Mouse (Mus musculus) c-Kit-positive CD71-negative TER-119-negative erythroid progenitor cells, embryonic 14.5 days (primary cell): Measurements from ENCODE around the gene Tmem119.
"Not testable (repeated sequence)": the region's sequence is repeated elsewhere in the genome, so short reads cannot be mapped to it uniquely, and the experiment has no call there.

Experiments
- DNase-seq: peaks from one replicate; pipeline ENCODE4 v3.0.0-alpha.2; 2013; ENCODE audit warnings: low read depth

Gene Tmem119

GRCm38 (mm10) chr5:113789075-113789788, 11.1 kb downstream of the Tmem119 start:
- no peak for DNase-seq

DNA sequence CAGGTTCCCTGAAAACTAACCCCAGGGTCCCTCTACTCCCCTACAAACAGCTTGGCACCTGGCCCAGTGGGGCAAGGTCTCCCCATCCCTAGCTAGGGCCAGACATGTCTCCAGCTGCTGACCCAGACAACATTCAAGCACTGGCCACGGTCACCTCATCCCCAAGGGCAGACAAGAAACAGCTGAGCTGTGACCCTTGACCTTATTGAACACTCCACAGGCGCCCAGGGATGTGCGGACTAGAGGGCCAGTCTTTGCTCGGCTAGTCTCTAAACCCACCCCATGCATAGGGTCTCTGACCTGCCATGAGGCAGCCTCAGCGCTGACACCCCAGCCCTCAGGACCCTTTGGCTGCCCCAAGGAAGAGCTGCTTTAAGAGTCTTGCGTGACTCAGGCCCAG, 11.7 kb downstream of the Tmem119 start:
- no peak for DNase-seq

DNA sequence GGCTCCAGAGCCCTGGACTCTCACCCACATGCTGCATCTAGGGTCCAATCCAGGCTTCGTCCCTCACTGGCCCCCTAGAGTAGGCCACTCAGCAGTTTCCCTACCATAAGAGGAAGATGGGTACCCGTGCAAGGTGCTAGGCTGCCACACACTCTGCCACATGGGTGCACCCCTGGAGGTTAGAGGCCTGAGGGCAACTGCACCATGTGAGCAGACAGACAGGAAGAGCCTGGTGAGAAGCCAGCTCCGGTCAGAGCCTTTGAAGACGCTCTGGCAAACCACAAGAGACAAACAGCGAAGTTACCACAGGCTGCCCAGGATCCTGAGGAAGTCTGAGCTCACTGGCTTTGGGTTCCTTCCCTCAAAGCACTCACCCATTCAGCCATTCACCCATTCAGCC, 13.3 kb downstream of the Tmem119 start:
- no peak for DNase-seq

GRCm38 (mm10) chr5:113784104-113784503, 16.2 kb downstream of the Tmem119 start:
- DNase-seq: not testable (repeated sequence)

- DNase-seq: no peak
These were observed 16.7 kb downstream of the Tmem119 start for GRCm38 (mm10) chr5:113783581-113784001.

GRCm38 (mm10) chr5:113782624-113783023, 17.7 kb downstream of the Tmem119 start:
- no peak for DNase-seq

DNA sequence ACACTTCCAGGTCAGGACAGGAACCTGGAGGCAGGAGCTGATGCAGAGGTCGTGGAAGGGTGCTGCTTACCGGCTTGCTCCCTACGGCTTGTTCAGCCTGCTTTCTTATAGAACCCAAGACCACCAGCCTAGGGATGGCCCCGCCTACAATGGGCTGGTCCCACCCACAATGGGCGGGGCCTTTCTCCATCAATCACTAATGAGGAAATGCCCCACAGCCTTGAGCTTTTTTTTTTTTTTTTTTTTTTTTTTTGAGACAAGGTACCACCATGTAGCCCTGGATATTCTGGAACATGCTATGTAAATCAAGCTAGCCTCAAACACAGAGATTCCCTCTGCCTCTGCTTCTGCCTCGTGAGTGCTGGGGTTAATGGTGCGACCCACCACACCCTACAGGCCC, 18.4 kb downstream of the Tmem119 start:
- DNase-seq: no peak

DNA sequence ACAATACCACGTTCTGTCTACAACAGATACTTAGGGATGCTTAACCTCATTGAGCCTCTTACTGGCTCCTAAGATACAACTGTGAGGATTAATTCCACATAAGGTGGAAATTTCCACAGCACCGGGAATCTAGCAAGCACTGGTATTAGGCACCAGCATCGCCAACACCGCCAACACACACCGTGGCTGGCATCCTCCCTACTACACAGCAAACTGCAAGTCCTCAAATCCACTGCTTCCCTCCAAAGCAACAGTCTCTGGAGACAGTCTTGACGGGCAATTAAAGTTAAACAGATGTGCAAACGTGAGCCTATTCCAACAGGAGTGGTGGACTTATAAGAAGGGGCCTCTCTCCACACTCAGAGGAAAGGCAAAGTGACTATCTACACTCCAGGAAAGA, 19.1 kb downstream of the Tmem119 start:
- DNase-seq: no peak

- no peak for DNase-seq
These were observed 19.6 kb downstream of the Tmem119 start for GRCm38 (mm10) chr5:113780763-113781162.

DNA sequence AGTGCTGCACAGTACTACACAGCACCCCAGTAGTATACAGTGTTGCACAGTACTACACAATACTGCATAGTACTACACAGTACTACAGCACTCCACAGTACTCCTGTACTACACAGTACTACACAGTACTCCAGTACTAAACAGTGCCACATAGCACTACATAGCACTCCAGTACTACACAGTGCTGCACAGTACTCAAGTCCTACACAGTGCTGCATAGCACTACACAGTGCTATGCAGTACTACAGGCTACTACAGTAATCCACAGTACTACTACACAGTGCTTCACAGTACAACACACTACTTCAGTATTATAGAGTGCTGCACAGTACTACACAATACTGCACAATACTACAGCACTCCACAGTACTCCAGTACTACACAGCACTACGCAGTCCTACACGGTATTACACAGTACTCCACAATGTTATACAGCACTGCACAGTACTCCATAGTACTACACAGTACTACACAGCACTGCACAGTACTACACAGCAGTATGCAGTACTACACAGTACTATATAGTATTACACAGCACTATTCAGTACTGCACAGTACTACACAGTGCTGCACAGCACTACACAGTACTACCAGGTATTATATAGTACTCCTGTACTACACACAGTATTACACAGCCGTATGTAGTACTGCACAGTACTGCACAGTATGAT, 20.1 kb downstream of the Tmem119 start:
- no peak for DNase-seq

- no peak for DNase-seq
These were observed 20.7 kb downstream of the Tmem119 start for GRCm38 (mm10) chr5:113779569-113779968.

- DNase-seq: not testable (repeated sequence)
These were observed 22.6 kb downstream of the Tmem119 start for GRCm38 (mm10) chr5:113777728-113778127.

GRCm38 (mm10) chr5:113776896-113777226, 23.5 kb downstream of the Tmem119 start:
- peak; percentile 54 for DNase-seq

- no peak for DNase-seq
These were observed 24.0 kb downstream of the Tmem119 start for GRCm38 (mm10) chr5:113776128-113776895.

DNA sequence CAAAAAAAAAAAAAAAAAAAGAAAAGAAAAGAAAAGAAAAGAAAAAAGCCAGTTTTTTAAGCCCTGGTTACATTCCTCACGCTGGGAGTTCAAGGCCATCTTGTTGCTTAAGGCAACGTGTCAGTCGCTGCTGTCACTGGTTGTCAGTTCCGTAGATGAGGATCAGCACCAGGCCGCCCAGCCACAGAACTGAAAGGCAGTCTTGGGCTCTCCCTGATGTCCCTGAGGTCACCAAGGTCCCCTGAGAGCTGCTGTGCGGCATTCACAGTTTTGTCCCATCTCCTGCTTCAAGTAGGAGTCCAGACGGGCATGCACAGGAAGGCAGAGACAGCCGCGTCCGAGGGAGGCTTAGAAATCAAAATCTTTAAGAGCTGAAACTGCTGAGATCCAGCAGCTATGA, 24.7 kb downstream of the Tmem119 start:
- no peak for DNase-seq

DNA sequence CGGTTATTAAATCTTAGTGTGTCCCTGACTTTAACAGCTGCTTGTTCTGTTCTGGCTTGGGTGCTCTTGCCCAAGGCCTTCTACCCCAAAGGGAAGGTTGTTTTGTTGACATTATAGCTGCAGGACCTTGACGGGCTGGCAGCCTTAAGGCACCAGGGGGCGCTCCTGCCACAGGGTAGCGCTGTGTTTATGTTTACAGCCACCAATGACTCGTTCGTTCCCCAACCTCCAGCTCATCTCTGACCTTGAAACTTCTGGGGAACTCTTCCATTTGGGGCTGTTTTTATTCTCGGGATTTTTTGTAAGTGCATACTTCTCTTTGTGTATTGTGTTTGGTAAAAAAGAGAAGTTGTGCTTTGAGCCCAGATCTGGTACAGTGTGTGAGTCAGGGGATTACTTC, 26.7 kb downstream of the Tmem119 start:
- DNase-seq: peak; percentile 87

- DNase-seq: no peak
These were observed 27.3 kb downstream of the Tmem119 start for GRCm38 (mm10) chr5:113772905-113773519.

DNA sequence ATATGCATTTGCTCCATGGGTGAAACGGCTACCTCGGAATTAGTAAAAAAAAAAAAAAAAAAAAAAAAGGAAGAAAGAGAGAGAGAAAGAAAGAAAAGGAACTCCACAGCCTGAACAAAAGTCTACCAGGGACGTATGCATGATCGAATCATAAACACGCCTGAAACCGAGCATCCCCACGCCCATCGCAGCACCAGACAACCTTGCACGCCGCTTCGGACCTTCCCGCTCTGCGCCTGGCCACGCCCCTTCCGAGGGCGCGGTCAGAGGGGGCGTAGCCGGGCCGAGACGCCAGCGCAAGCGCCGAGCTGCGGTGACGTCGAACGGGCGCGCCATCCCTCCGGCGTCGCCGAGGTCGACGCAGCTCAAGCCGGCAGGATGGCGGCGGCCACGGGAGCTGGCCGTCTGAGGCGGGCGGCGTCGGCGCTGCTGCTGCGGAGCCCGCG, 27.8 kb downstream of the Tmem119 start, which contains the start of the genes Sart3 and Iscu:
Gene Sart3, minus strand, starts transcription at position 61 of the 446 bp plus-strand sequence.
Gene Iscu, plus strand, starts transcription at position 299 of the 446 bp plus-strand sequence.
- DNase-seq: peak; percentile 89

GRCm38 (mm10) chr5:113771213-113772162, 28.8 kb downstream of the Tmem119 start:
- DNase-seq: peak; percentile 78

- no peak for DNase-seq
These were observed 31.5 kb downstream of the Tmem119 start for GRCm38 (mm10) chr5:113768806-113769205.
